In genomic region chr11:118955016-118955415, GRCm38 (mm10) we compare ENCODE assay signal across 24 mouse cellular contexts. TPM values are rescaled to one million over a fixed set of nuclear protein-coding genes. Genes with fewer than 3 reads are reported as not detected.
DNase-seq lines count a peak whose midpoint lies in the region; ATAC-seq and TF ChIP-seq lines count a peak whose summit lies in the region.
"Had no signal": no experiment of that assay in that cellular context is flagged by ENCODE, and none has a peak within 500 bp of the region (broad histone marks: within the 10 kb centered on the region; RNA-seq: fewer than 3 reads in every experiment).

No protein-coding gene starts in this region.

- H3K27ac ChIP-seq in forebrain, embryonic 11.5 days (ENCODE audit: low read depth, low read length): peak overlapping the region; percentile 65
- peak overlapping the region; percentile 35; the same call in 1 of the 2 replicates for H3K27ac ChIP-seq in hindbrain, embryonic 14.5 days
- H3K27ac ChIP-seq in midbrain, embryonic 15.5 days: peak overlapping the region; percentile 43; the same call in 1 of the 2 replicates
- H3K27ac ChIP-seq: heart, embryonic 10.5 days; stomach, embryonic 15.5 days had no signal

- peaks cover 4% of the 10 kb centered on the region; the same call in 1 of the 2 replicates for H3K4me1 ChIP-seq in forebrain, embryonic 11.5 days (replicated peaks; ENCODE audit: control insufficient read depth, insufficient read depth, low read length)
- peaks cover 28% of the 10 kb centered on the region for H3K4me1 ChIP-seq in hindbrain, embryonic 14.5 days (replicated peaks; ENCODE audit: control insufficient read depth, insufficient read depth, low read length)
- H3K4me1 ChIP-seq in midbrain, embryonic 15.5 days: peaks cover 46% of the 10 kb centered on the region
- H3K4me1 ChIP-seq: stomach, embryonic 15.5 days had no signal

- no peak overlapping the region for H3K4me2 ChIP-seq in forebrain, embryonic 11.5 days (ENCODE audit: low read depth, low read length, severe bottlenecking)
- no peak overlapping the region for H3K4me2 ChIP-seq in hindbrain, embryonic 14.5 days (replicated peaks)
- no peak overlapping the region for H3K4me2 ChIP-seq in midbrain, embryonic 15.5 days
- H3K4me2 ChIP-seq: liver, embryonic 11.5 days; stomach, embryonic 15.5 days had no signal

- TF ChIP-seq POLR2A in brain, embryonic 14.5 days (IDR thresholded peaks at IDR 0.05; ENCODE audit: borderline replicate concordance, extremely low read depth, insufficient read depth, insufficient read length, poor library complexity, severe bottlenecking): no peak

- no peak overlapping the region for H3K9ac ChIP-seq in forebrain, embryonic 11.5 days (ENCODE audit: low read length)
- H3K9ac ChIP-seq in hindbrain, embryonic 14.5 days: no peak overlapping the region
- no peak overlapping the region for H3K9ac ChIP-seq in midbrain, embryonic 15.5 days
- H3K9ac ChIP-seq: stomach, embryonic 15.5 days had no signal

- no peaks in the 10 kb centered on the region for H3K9me3 ChIP-seq in forebrain, embryonic 11.5 days (ENCODE audit: control insufficient read depth, low read length)
- no peaks in the 10 kb centered on the region for H3K9me3 ChIP-seq in hindbrain, embryonic 14.5 days (ENCODE audit: control insufficient read depth, low read length)
- H3K9me3 ChIP-seq in midbrain, embryonic 15.5 days: no peaks in the 10 kb centered on the region
- H3K9me3 ChIP-seq: heart, embryonic 10.5 days; stomach, embryonic 15.5 days had no signal

- peak; percentile 91 for DNase-seq in brain, embryonic 14.5 days (ENCODE audit: low read depth)
- no peak for DNase-seq in forebrain, embryonic 11.5 days (ENCODE audit: low spot score)
- no peak for DNase-seq in hindbrain, embryonic 14.5 days (ENCODE audit: low spot score)
- DNase-seq in right cerebral cortex, postnatal 36 days (ENCODE audit: low spot score in 2 of 2): no peak
- DNase-seq in ovary, postnatal 36 days (ENCODE audit: low spot score): no peak
- DNase-seq in embryo, embryonic 11 days: no peak
- no peak for DNase-seq in adrenal gland, adult 2 months
- DNase-seq: adrenal gland, postnatal 36 days; cerebellum, adult 9-10 months; gastrocnemius, postnatal 25 days; heart, postnatal 10 days; kidney, adult 9 months; layer of hippocampus, postnatal 36 days; lung, adult 2 months; lung, postnatal 36 days had no signal

- no peak for TF ChIP-seq CTCF in brain, embryonic 14.5 days (IDR thresholded peaks at IDR 0.05; ENCODE audit: borderline replicate concordance, extremely low read depth, insufficient read depth, insufficient read length)

- H3K36me3 ChIP-seq in forebrain, embryonic 11.5 days (ENCODE audit: control insufficient read depth, insufficient read depth, low read length): no peaks in the 10 kb centered on the region
- no peaks in the 10 kb centered on the region for H3K36me3 ChIP-seq in hindbrain, embryonic 14.5 days (replicated peaks; ENCODE audit: control insufficient read depth, insufficient read depth)
- no peaks in the 10 kb centered on the region for H3K36me3 ChIP-seq in midbrain, embryonic 15.5 days (replicated peaks)
- H3K36me3 ChIP-seq: heart, embryonic 10.5 days; stomach, embryonic 15.5 days had no signal

- ATAC-seq in forebrain, embryonic 11.5 days (replicated peaks; ENCODE audit: low FRiP score): no peak
- no peak for ATAC-seq in hindbrain, embryonic 14.5 days (ENCODE audit: low FRiP score)
- ATAC-seq in midbrain, embryonic 15.5 days (replicated peaks): no peak
- ATAC-seq: inflammation-experienced regulatory T-cells, adult 6 months; Patski had no signal

- H3K27me3 ChIP-seq in forebrain, embryonic 11.5 days (ENCODE audit: control insufficient read depth, insufficient read depth, low read length): no peaks in the 10 kb centered on the region
- H3K27me3 ChIP-seq in hindbrain, embryonic 14.5 days (ENCODE audit: control insufficient read depth, insufficient read depth, low read length): no peaks in the 10 kb centered on the region
- no peaks in the 10 kb centered on the region for H3K27me3 ChIP-seq in midbrain, embryonic 15.5 days (replicated peaks)
- H3K27me3 ChIP-seq: stomach, embryonic 15.5 days had no signal

- WGBS in forebrain, embryonic 11.5 days: 30% methylated on average over 6 of the region's 6 CpGs
- WGBS in hindbrain, embryonic 14.5 days: 40% methylated on average over 6 of the region's 6 CpGs
- WGBS in midbrain, embryonic 15.5 days: 36% methylated on average over 6 of the region's 6 CpGs

- no peak overlapping the region for H3K4me3 ChIP-seq in forebrain, embryonic 11.5 days (ENCODE audit: low read depth, low read length)
- H3K4me3 ChIP-seq in hindbrain, embryonic 14.5 days (replicated peaks; ENCODE audit: low read length): no peak overlapping the region
- H3K4me3 ChIP-seq in midbrain, embryonic 15.5 days: no peak overlapping the region
- H3K4me3 ChIP-seq: heart, embryonic 10.5 days; stomach, embryonic 15.5 days had no signal

RNA-seq across cellular contexts. Expression of gene Enpp7, which starts 33.0 kb away (rescaled TPM):
- polyA plus RNA-seq in brain, embryonic 14.5 days (2012; rRNA removed): 0.07 TPM in 1 of 2 replicates, not detected in the other
- polyA plus RNA-seq in forebrain, embryonic 11.5 days (2014; fragmentation: Nextera tagmentation; extraction: Ambion mirVana): not detected in 2 replicates
- polyA plus RNA-seq in hindbrain, embryonic 14.5 days (2014; fragmentation: Nextera tagmentation; extraction: Ambion mirVana): not detected in 2 replicates
- polyA plus RNA-seq in midbrain, embryonic 15.5 days (2015; fragmentation: Nextera tagmentation; extraction: Ambion mirVana): not detected in 2 replicates
- not detected for total RNA-seq in adrenal gland, adult 2 months (2021)
- not detected in 2 replicates for polyA plus RNA-seq in adrenal gland, adult 2 months (2012; rRNA removed)
- total RNA-seq: adrenal gland, postnatal 36 days; gastrocnemius, postnatal 25 days; heart, postnatal 10 days; layer of hippocampus, postnatal 36 days; left cerebral cortex, postnatal 25 days had no signal
- polyA plus RNA-seq: heart, embryonic 10.5 days; inflammation-experienced regulatory T-cells, adult 6 months; liver, embryonic 11.5 days; neural tube, embryonic 11.5 days; Patski; stomach, embryonic 15.5 days; thymus, postnatal 0 days had no signal

RNA-seq across cellular contexts. Expression of gene Rbfox3, which starts 43.6 kb away (rescaled TPM):
- polyA plus RNA-seq in brain, embryonic 14.5 days (2012; rRNA removed): 19.7 and 37.6 TPM in 2 replicates
- 6.9 and 8.8 TPM in 2 replicates for polyA plus RNA-seq in forebrain, embryonic 11.5 days (2014; fragmentation: Nextera tagmentation; extraction: Ambion mirVana)
- polyA plus RNA-seq in hindbrain, embryonic 14.5 days (2014; fragmentation: Nextera tagmentation; extraction: Ambion mirVana): 64.7 and 69.3 TPM in 2 replicates
- polyA plus RNA-seq in midbrain, embryonic 15.5 days (2015; fragmentation: Nextera tagmentation; extraction: Ambion mirVana): 53.5 and 54.2 TPM in 2 replicates
- 1 to 10 TPM; 4.2 to 7.8 TPM for total RNA-seq in adrenal gland, adult 2 months (2021)
- 3.3 TPM in 2 replicates for polyA plus RNA-seq in adrenal gland, adult 2 months (2012; rRNA removed)
- polyA plus RNA-seq: Patski had no signal
